Mouse (Mus musculus) macrophage (primary cell): ENCODE results near the gene Mul1. TPM values are rescaled to one million over a fixed set of nuclear protein-coding genes. Genes with fewer than 3 reads are reported as not detected.

Source experiments
- H3K27ac ChIP-seq: fragments of 350-480 bp; formaldehyde crosslinking; 2 replicates; pipeline ENCODE4 v1.9.0; 2021
- H3K36me3 ChIP-seq: fragments of 350-480 bp; formaldehyde crosslinking; 2 replicates; pipeline ENCODE4 v1.9.0; 2021; ENCODE audit errors: inconsistent target
- H3K4me3 ChIP-seq: fragments of 350-480 bp; formaldehyde crosslinking; 2 replicates; pipeline ENCODE4 v1.9.0; 2021; ENCODE audit errors: inconsistent target
- H3K79me2 ChIP-seq: fragments of 350-480 bp; formaldehyde crosslinking; 2 replicates; pipeline ENCODE4 v1.9.0; 2021; ENCODE audit errors: inconsistent target
- WGBS: methylation state at CpG from one replicate; pipeline ENCODE4 v1.1.7; 2026; ENCODE audit warnings: inconsistent platforms; ENCODE audit not compliant: missing documents; 5-methylcytosine and 5-hydroxymethylcytosine counted together
- polyA plus RNA-seq: library from polyadenylated mRNA; stranded (reverse); fragments of 250-400 nt; gene quantifications from 3 replicates; pipeline ENCODE4 v1.2.4, GENCODE M21; 2018; ENCODE audit warnings: inconsistent platforms
- total RNA-seq, 78 experiments: library from RNA; depleted of rRNA; stranded (reverse); fragments of 250-400 nt; gene quantifications; 1 replicate in 9 of 78; 2 replicates in 24 of 78; 3 replicates in 43 of 78; 4 replicates in 2 of 78; pipeline ENCODE4 v1.2.4; 2018; ENCODE audit warnings: inconsistent platforms in 56 of 78

Mul1 gene
- 10 to 100 TPM in 25 of 26 experiments, 1 to 10 TPM in 1; 8.3 to 55.3 (median 19.2) TPM for total RNA-seq (2018; cell fraction: chromatin; rRNA removed)
- 10 to 100 TPM; 14.1 to 55.3 (median 18.7) TPM for total RNA-seq (2018; cell fraction: cytosol; rRNA removed)
- 10 to 100 TPM; 11.2 to 45.0 (median 20.4) TPM for total RNA-seq (2018; cell fraction: nucleus; rRNA removed)
- 10.2 to 12.2 TPM (median 11.8 TPM) in 3 replicates for polyA plus RNA-seq

- peaks cover 25% of the 10 kb centered on the region for H3K36me3 ChIP-seq
- H3K27ac ChIP-seq: 0 out of 2 replicates have a peak within 1 kb of the TSS, but pooled peaks have one; percentile 21
- peak within 1 kb of the TSS; percentile 76 for H3K4me3 ChIP-seq
- H3K79me2 ChIP-seq: peaks cover 33% of the 10 kb centered on the region
- whole genome bisulfite sequencing: 1% methylated on average over 64 of the region's 64 CpGs
Observed at GRCm38 (mm10) chr4:138434347-138435316, at the start of gene Mul1. TSS of gene Mul1 (plus strand) at chr4:138434671.

GRCm38 (mm10) chr4:138393703-138394102, 40.8 kb upstream of the Mul1 start:
- Histone ChIP-seq H3K36me3 (no peaks in the 10 kb centered on the region), H3K4me3 (no peak overlapping the region), H3K27ac (no peak overlapping the region), H3K79me2 (no peaks in the 10 kb centered on the region)
- WGBS: 81% methylated on average over 7 of the region's 7 CpGs

- Histone ChIP-seq H3K4me3 (no peak overlapping the region), H3K27ac (no peak overlapping the region), H3K36me3 (no peaks in the 10 kb centered on the region), H3K79me2 (no peaks in the 10 kb centered on the region)
- WGBS: 3% methylated on average over 103 of the region's 103 CpGs
Observed at GRCm38 (mm10) chr4:138395087-138395970, 39.1 kb upstream of the Mul1 start.

- Histone ChIP-seq H3K36me3 (no peaks in the 10 kb centered on the region), H3K79me2 (no peaks in the 10 kb centered on the region), H3K4me3 (no peak within 1 kb of the TSS), H3K27ac (no peak within 1 kb of the TSS)
- 3% methylated on average over 38 of the region's 46 CpGs for WGBS
Observed at GRCm38 (mm10) chr4:138395971-138396645, 38.4 kb upstream of the Mul1 start, which contains the start of gene Fam43b. TSS of gene Fam43b (minus strand) at chr4:138396528.

GRCm38 (mm10) chr4:138396711-138397110, 37.8 kb upstream of the Mul1 start:
- Histone ChIP-seq H3K79me2 (no peaks in the 10 kb centered on the region), H3K4me3 (no peak overlapping the region), H3K36me3 (no peaks in the 10 kb centered on the region), H3K27ac (no peak overlapping the region)
- 23% methylated on average over 8 of the region's 8 CpGs for WGBS

GRCm38 (mm10) chr4:138404806-138405205, 29.7 kb upstream of the Mul1 start:
- no peaks in the 10 kb centered on the region for H3K79me2 ChIP-seq
- WGBS: 12% methylated on average over 2 of the region's 2 CpGs
- H3K4me3 ChIP-seq: no peak overlapping the region
- no peak overlapping the region for H3K27ac ChIP-seq
- H3K36me3 ChIP-seq: no peaks in the 10 kb centered on the region

GRCm38 (mm10) chr4:138407479-138408194, 26.8 kb upstream of the Mul1 start:
- H3K4me3 ChIP-seq: no peak overlapping the region
- 28% methylated on average over 7 of the region's 13 CpGs for WGBS

GRCm38 (mm10) chr4:138411011-138411410, 23.5 kb upstream of the Mul1 start:
- Histone ChIP-seq H3K4me3 (no peak overlapping the region), H3K36me3 (no peaks in the 10 kb centered on the region), H3K27ac (no peak overlapping the region), H3K79me2 (no peaks in the 10 kb centered on the region)
- 95% methylated on average over 5 of the region's 5 CpGs for WGBS

More at GRCm38 (mm10) chr4:138407479-138408194, 26.8 kb upstream of the Mul1 start:
- H3K27ac ChIP-seq: no peak overlapping the region
- no peaks in the 10 kb centered on the region for H3K79me2 ChIP-seq
- no peaks in the 10 kb centered on the region for H3K36me3 ChIP-seq

GRCm38 (mm10) chr4:138411504-138412121, 22.9 kb upstream of the Mul1 start:
- H3K79me2 ChIP-seq: no peaks in the 10 kb centered on the region
- no peak overlapping the region for H3K27ac ChIP-seq
- no peaks in the 10 kb centered on the region for H3K36me3 ChIP-seq
- H3K4me3 ChIP-seq: no peak overlapping the region
- 91% methylated on average over 7 of the region's 7 CpGs for WGBS

GRCm38 (mm10) chr4:138414725-138415124, 19.7 kb upstream of the Mul1 start:
- no peak overlapping the region for H3K4me3 ChIP-seq
- no peaks in the 10 kb centered on the region for H3K36me3 ChIP-seq
- H3K79me2 ChIP-seq: no peaks in the 10 kb centered on the region
- H3K27ac ChIP-seq: no peak overlapping the region
- WGBS: 46% methylated on average over 3 of the region's 6 CpGs

GRCm38 (mm10) chr4:138415991-138416390, 18.5 kb upstream of the Mul1 start:
- no peak overlapping the region for H3K27ac ChIP-seq
- H3K4me3 ChIP-seq: no peak overlapping the region
- H3K79me2 ChIP-seq: no peaks in the 10 kb centered on the region
- H3K36me3 ChIP-seq: no peaks in the 10 kb centered on the region
- 77% methylated on average over 3 of the region's 3 CpGs for WGBS

GRCm38 (mm10) chr4:138416414-138416813, 18.1 kb upstream of the Mul1 start:
- no peak overlapping the region for H3K27ac ChIP-seq
- no peak overlapping the region for H3K4me3 ChIP-seq
- H3K79me2 ChIP-seq: no peaks in the 10 kb centered on the region
- H3K36me3 ChIP-seq: no peaks in the 10 kb centered on the region
- 86% methylated on average over 5 of the region's 5 CpGs for WGBS

- Histone ChIP-seq H3K4me3 (no peak overlapping the region), H3K79me2 (no peaks in the 10 kb centered on the region), H3K36me3 (no peaks in the 10 kb centered on the region), H3K27ac (no peak overlapping the region)
- WGBS: 68% methylated on average over 4 of the region's 4 CpGs
Observed at GRCm38 (mm10) chr4:138417882-138418281, 16.6 kb upstream of the Mul1 start.
